Mouse (Mus musculus) hindbrain, embryonic 11.5 days (tissue): ENCODE measurements around the gene Tet2. TPM values are rescaled to one million over a fixed set of nuclear protein-coding genes. Genes with fewer than 3 reads are reported as not detected.

Experiments
- ATAC-seq: fragments of 200-750 bp; cut with Nextera tagmentation; 2 replicates; pipeline ENCODE4 v1.8.0; 2017; ENCODE audit warnings: mild to moderate bottlenecking, moderate TSS enrichment, moderate library complexity; ENCODE audit not compliant: low FRiP score
- DNase-seq: peaks from one replicate; pipeline ENCODE4 v3.0.0-alpha.2; 2015; ENCODE audit warnings: low spot score
- H3K27ac ChIP-seq: fragments of 300-500 bp; sonication (generic); 2 replicates; pipeline ENCODE4 v1.5.1; 2014; ENCODE audit warnings: mild to moderate bottlenecking, low read depth, low read length
- H3K27me3 ChIP-seq: fragments of 300-500 bp; sonication (generic); 2 replicates; pipeline ENCODE4 v1.6.1; 2014; ENCODE audit warnings: mild to moderate bottlenecking, low read length, moderate library complexity, mixed read lengths; ENCODE audit not compliant: control insufficient read depth, insufficient read depth
- H3K36me3 ChIP-seq: fragments of 300-500 bp; sonication (generic); 2 replicates; pipeline ENCODE4 v1.6.1; 2014; ENCODE audit warnings: mild to moderate bottlenecking, low read length, moderate library complexity, mixed read lengths; ENCODE audit not compliant: control insufficient read depth, insufficient read depth
- H3K4me1 ChIP-seq: fragments of 300-500 bp; sonication (generic); replicated peaks from 2 replicates; pipeline ENCODE4 v1.6.1; 2014; ENCODE audit warnings: low read length, mixed read lengths; ENCODE audit not compliant: control insufficient read depth, insufficient read depth
- H3K4me2 ChIP-seq: fragments of 300-500 bp; sonication (generic); replicated peaks from 2 replicates; pipeline ENCODE4 v1.6.1; 2014; ENCODE audit warnings: mild to moderate bottlenecking, low read depth, low read length
- H3K4me3 ChIP-seq: fragments of 300-500 bp; sonication (generic); 2 replicates; pipeline ENCODE4 v1.5.1; 2014; ENCODE audit warnings: low read depth, low read length
- H3K9ac ChIP-seq: fragments of 300-500 bp; sonication (generic); 2 replicates; pipeline ENCODE4 v1.6.1; 2014; ENCODE audit warnings: low read depth, low read length
- H3K9me3 ChIP-seq: fragments of 300-500 bp; sonication (generic); 2 replicates; pipeline ENCODE4 v1.6.1; 2016; ENCODE audit warnings: low read length; ENCODE audit not compliant: control insufficient read depth
- WGBS: fragments of 180-500 bp; shearing (Covaris S2); extraction: QIAGEN DNeasy Blood & Tissue Kit; methylation state at CpG from one replicate; pipeline ENCODE4 v1.1.7; 2014; 5-methylcytosine and 5-hydroxymethylcytosine counted together
- polyA plus RNA-seq: library from polyadenylated mRNA; unstranded; fragments of >200 nt; fragmentation: Nextera tagmentation; extraction: Ambion mirVana; gene quantifications from 2 replicates; pipeline ENCODE4 v1.2.1, GENCODE M21; 2014

The Tet2 gene
- polyA plus RNA-seq, 1 experiment from 2014 or later = 34.2 TPM

GRCm38 (mm10) chr3:133435141-133435773 lies 109.7 kb downstream of the Tet2 start:
- H3K4me1 ChIP-seq = no peaks in the 10 kb centered on the region
- DNase-seq (no peak), ATAC-seq (no peak)
- no peak overlapping the region for H3K4me2 ChIP-seq
- 92% methylated on average over 6 of the region's 6 CpGs for WGBS
- no peaks in the 10 kb centered on the region for H3K27me3 ChIP-seq
- no peak overlapping the region for H3K27ac ChIP-seq
- no peaks in the 10 kb centered on the region for H3K36me3 ChIP-seq
- H3K4me3 ChIP-seq = no peak overlapping the region
- H3K9ac ChIP-seq = no peak overlapping the region
- H3K9me3 ChIP-seq = no peaks in the 10 kb centered on the region

DNA sequence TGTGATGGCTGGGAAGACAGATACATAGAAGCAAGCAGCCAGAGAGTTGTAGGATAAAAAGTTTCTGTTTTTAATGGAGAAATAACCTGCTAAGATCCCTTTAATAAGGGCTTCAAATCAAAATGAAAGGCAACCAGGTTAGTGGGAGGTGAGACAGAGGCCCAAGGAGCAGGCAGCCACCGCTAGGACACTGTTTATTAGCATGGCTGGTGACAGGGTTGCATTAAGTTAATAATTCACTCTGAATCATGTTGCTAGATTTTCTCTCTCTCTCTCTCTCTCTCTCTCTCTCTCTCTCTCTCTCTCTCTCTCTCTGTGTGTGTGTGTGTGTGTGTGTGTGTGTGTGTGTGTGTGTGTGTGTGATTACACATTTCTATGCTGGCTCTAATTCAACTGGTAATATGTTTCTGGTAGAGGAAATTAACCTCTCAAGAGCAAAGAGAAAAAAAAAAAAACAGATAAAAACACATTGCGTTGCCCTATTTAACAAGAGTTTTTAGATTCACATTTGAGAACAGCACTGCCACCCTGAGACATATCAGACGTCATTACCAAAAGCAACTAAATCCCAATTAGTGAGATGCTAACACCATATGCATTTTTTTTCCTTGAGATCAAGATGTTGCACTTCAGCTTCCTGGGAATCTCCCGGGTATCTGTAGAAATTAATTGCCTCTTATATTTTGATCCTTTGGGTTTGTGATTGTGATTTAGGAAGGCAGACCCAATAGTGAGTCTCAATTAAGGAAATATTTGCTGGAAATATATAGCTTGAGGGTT lies 115.4 kb downstream of the Tet2 start:
- 87% methylated on average over 4 of the region's 4 CpGs for WGBS
- H3K36me3 ChIP-seq = no peaks in the 10 kb centered on the region
- no peak for DNase-seq
- H3K9me3 ChIP-seq = no peaks in the 10 kb centered on the region
- H3K4me3 ChIP-seq = no peak overlapping the region
- H3K4me1 ChIP-seq = no peaks in the 10 kb centered on the region
- ATAC-seq = no peak
- H3K4me2 ChIP-seq = no peak overlapping the region
- no peak overlapping the region for H3K9ac ChIP-seq
- H3K27me3 ChIP-seq = no peaks in the 10 kb centered on the region
- no peak overlapping the region for H3K27ac ChIP-seq

- no peak overlapping the region for H3K4me3 ChIP-seq
- DNase-seq = no peak
- no peaks in the 10 kb centered on the region for H3K27me3 ChIP-seq
- H3K4me1 ChIP-seq = no peaks in the 10 kb centered on the region
- H3K27ac ChIP-seq = no peak overlapping the region
- no peaks in the 10 kb centered on the region for H3K9me3 ChIP-seq
- H3K4me2 ChIP-seq = no peak overlapping the region
- 89% methylated on average over 4 of the region's 4 CpGs for WGBS
- no peak for ATAC-seq
- no peak overlapping the region for H3K9ac ChIP-seq
- no peaks in the 10 kb centered on the region for H3K36me3 ChIP-seq
Observed at GRCm38 (mm10) chr3:133428003-133428402, 116.9 kb downstream of the Tet2 start.

DNA sequence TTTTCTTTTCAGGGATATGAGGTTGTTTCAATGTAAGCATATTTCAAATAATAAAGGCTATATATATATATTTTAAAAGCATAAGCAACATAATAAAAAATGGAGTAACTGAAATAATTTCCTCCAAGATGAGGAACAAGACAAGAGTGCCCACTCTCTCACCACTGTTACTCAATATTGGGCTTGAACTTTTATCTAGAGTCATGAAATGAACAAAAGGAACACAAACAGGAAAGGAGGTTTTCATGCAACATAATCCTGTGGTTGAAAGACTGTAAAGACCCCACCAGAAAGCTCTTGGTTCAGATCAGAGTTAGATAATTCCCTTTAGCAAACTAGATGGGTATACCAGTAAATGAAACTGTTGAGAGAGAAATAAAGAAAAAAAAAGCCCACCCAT lies 121.9 kb downstream of the Tet2 start:
- Histone ChIP-seq H3K27me3 (no peaks in the 10 kb centered on the region), H3K27ac (no peak overlapping the region), H3K36me3 (no peaks in the 10 kb centered on the region), H3K9me3 (no peaks in the 10 kb centered on the region), H3K4me3 (no peak overlapping the region), H3K4me1 (no peaks in the 10 kb centered on the region), H3K9ac (no peak overlapping the region), H3K4me2 (no peak overlapping the region)
- ATAC-seq (no peak), DNase-seq (no peak)

DNA sequence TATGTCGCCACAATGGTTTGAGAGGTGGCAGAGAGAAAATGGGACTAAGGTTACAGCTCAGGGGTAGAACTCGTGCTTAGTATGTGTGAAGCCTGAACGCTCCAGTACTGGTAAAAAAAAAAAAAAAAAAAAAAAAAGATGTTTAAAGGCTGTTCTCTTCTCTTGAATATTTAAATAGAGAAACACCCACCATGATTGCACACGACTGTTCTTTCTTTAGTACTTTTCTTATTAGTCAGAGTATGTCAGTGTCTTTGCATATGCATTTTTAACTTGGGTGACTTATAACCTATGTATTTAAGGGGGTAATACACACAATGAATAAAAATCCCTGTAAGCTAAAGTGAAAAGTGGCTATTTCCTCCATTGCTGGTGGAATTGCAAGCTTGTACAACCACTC lies 130.2 kb downstream of the Tet2 start:
- Histone ChIP-seq H3K9me3 (no peaks in the 10 kb centered on the region), H3K27me3 (no peaks in the 10 kb centered on the region), H3K9ac (no peak overlapping the region), H3K36me3 (no peaks in the 10 kb centered on the region), H3K4me3 (no peak overlapping the region), H3K4me2 (no peak overlapping the region), H3K27ac (no peak overlapping the region), H3K4me1 (no peaks in the 10 kb centered on the region)
- DNase-seq (no peak), ATAC-seq (no peak)
- WGBS = 88% methylated on average over 4 of the region's 4 CpGs

Other genes with a start within 250 kb of the Tet2 start
- 84.9 and 86.4 TPM in 2 replicates for gene Ppa2, start 235.0 kb downstream of the Tet2 start, polyA plus RNA-seq